Mouse (Mus musculus) CD4-positive naive resting alpha-beta T cell, adult 57 days (primary cell): Measurements from ENCODE around the gene Dapk2. TPM values are rescaled to one million over a fixed set of nuclear protein-coding genes. Genes with fewer than 3 reads are reported as not detected.

Source experiments
- total RNA-seq: library from RNA; stranded (reverse); gene quantifications from one replicate; pipeline ENCODE4 v1.2.4, GENCODE M21; 2023

The Dapk2 gene
- total RNA-seq, result 0.77 TPM

DNA sequence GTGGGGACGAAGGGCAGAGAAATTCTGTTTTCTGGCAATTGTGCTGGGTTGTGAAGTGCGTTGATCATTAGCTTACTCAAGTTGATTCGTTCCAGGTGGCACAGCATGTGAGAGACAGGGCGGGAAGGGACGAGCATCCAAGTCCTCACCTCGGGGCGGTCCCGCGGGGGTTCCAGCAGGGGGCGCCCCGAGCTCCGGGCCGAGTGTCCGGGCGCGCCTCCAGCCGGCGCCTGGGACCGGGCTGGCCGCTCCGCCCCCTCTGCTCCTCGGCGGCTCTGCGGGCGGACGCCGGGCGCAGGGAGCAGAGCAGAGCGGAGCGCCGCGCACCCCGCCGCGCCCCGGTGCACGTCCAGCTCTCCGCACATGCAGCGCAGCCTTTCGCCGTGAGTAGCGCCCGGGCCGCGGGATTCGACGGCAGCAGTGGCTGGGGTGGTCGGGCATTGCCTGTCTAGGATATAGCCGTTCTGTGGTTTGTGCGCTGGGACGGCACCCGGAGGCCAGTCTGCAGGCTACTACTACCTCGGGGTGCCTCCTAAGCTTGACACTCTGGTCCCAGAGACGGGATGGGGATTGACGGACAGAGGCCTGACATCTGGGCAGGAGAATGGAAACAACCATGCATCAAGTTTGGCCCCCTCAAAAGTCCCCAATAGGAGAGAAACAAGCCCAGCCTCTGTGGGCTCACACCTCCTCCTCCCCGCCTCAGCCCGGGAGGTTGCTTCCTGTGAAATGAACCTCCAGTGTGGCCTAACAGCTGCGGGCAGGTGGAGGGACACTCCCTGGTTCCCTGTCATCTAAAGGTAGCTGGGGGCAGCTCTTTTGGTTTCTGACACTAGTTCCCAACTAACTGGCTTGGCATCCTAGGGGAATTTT is at the start of gene Dapk2:
TSS of gene Dapk2 (plus strand) at position 266 of the 873 bp plus-strand sequence.

DNA sequence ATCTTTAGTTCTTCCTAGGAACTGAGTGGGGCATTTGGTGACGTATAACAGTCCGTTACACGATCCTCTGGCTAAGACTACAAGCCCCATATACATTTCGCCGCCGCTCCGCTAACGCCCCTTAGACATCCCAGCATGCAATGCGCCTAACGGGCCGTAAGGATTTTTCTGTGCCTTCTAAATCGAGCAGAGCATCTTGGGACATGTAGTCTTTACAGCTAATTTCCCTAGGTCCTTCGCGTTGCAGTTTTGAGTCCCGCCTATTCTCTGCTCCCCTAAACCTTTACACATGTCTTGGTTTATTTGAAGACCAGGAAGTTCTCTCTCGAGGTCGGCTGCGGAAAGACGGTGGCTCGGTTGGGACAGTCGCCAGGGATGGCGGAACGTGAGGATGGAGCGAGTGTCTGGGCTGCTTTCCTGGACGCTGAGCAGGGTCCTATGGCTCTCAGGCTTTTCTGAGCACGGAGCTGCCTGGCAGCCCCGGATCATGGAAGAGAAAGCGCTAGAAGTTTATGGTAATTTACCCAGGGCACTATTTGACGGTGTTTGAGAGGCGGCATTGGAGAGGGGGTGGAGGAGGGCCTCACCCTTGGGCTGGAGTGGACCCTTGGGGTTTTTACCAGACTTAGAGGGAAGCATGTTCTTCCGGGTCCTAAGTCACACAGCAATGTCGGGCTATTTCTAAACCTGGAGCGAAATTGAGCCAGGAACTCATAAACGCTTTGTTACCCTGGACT is 31.4 kb upstream of the Dapk2 start, which contains the start of the genes Snx1 and Ciao2a:
TSS of gene Snx1 (minus strand) at position 132 of the 737 bp plus-strand sequence.
TSS of gene Ciao2a (plus strand) at position 156 of the 737 bp plus-strand sequence.

Other genes starting within 250 kb of the Dapk2 start
- 23.0 TPM for gene Trip4, start 249.4 kb upstream of the Dapk2 start, total RNA-seq
- gene Csnk1g1, start 249.3 kb upstream of the Dapk2 start, total RNA-seq, result 57.4 TPM
- gene Ppib, start 98.0 kb upstream of the Dapk2 start, total RNA-seq, result 240 TPM
- 0.47 TPM for gene Snx22, start 88.5 kb upstream of the Dapk2 start, total RNA-seq
- 85.7 TPM for gene Snx1, start 31.6 kb upstream of the Dapk2 start, total RNA-seq
- gene Ciao2a, start 31.6 kb upstream of the Dapk2 start, total RNA-seq, result 40.3 TPM
- 119 TPM for gene Herc1, start 192.2 kb downstream of the Dapk2 start, total RNA-seq